Mouse (Mus musculus) liver, adult 2 months (tissue): ENCODE measurements around the gene Krt10.

Source experiments
- CTCF ChIP-seq: fragments of 200-500 bp; IDR thresholded peaks from 2 replicates; pipeline ENCODE4 v1.5.1; 2011; ENCODE audit warnings: low read depth, low read length, control low read depth
- POLR2A ChIP-seq: fragments of 200-500 bp; IDR thresholded peaks from 2 replicates; pipeline ENCODE4 v1.6.1; 2011; ENCODE audit warnings: low read length, control low read depth; ENCODE audit not compliant: insufficient read depth; ENCODE audit errors: extremely low read depth

GRCm38 (mm10) chr11:99430670-99431069 lies 41.5 kb upstream of the Krt10 start:
- peak; percentile 8; the same call in 1 of the 2 replicates for TF ChIP-seq CTCF
- no peak for TF ChIP-seq POLR2A
